Mouse (Mus musculus): ENCODE measurements around the gene Uck2. TPM values are rescaled to one million over a fixed set of nuclear protein-coding genes. Genes with fewer than 3 reads are reported as not detected.

Gene Uck2
- 66.7 TPM for polyA plus RNA-seq (2012; fragmentation: generic; extraction: Trizol)

- Histone ChIP-seq H3ac (ENCODE audit: control insufficient read depth, insufficient read length) (peak within 1 kb of the TSS; percentile 54), H3K79me2 (ENCODE audit: control insufficient read depth, insufficient read depth) (peaks cover 35% of the 10 kb centered on the region), H3K36me3 (ENCODE audit: control insufficient read depth, insufficient read depth) (no peaks in the 10 kb centered on the region), H3K27me3 (ENCODE audit: control insufficient read depth, insufficient read depth, insufficient read length) (no peaks in the 10 kb centered on the region), H3K4me2 (ENCODE audit: low read depth) (peak within 1 kb of the TSS; percentile 88), H3K4me3 (peak within 1 kb of the TSS; percentile 70)
- TF ChIP-seq MYOG (IDR thresholded peaks at IDR 0.05; ENCODE audit: control insufficient read depth in 1 of 3, insufficient read depth in 1 of 3, insufficient read length in 2 of 3, low read depth in 2 of 3) (no peak), SRF (IDR thresholded peaks at IDR 0.05; ENCODE audit: control insufficient read depth, insufficient read length, low read depth) (no peak), CEBPB (IDR thresholded peaks at IDR 0.05; ENCODE audit: insufficient read depth, poor library complexity, severe bottlenecking) (no peak), POLR2A (IDR thresholded peaks at IDR 0.05; ENCODE audit: insufficient read length, low read depth) (no peak), USF1 (IDR thresholded peaks at IDR 0.05; ENCODE audit: low read depth) (no peak), MAX (IDR thresholded peaks at IDR 0.05; ENCODE audit: low read depth) (no peak), TCF12 (IDR thresholded peaks at IDR 0.05; ENCODE audit: insufficient read depth, poor library complexity, severe bottlenecking) (no peak), POLR2AphosphoS2 (IDR thresholded peaks at IDR 0.05; ENCODE audit: insufficient read length, low read depth) (no peak), REST (IDR thresholded peaks at IDR 0.05; ENCODE audit: insufficient read depth, insufficient read length) (no peak), MYOD1 (IDR thresholded peaks at IDR 0.05; ENCODE audit: control insufficient read depth in 1 of 3, insufficient read length in 2 of 3, low read depth in 2 of 3) (no peak), E2F4 (IDR thresholded peaks at IDR 0.05; ENCODE audit: insufficient read depth) (no peak), TCF3 (IDR thresholded peaks at IDR 0.05; ENCODE audit: insufficient read length, low read depth) (no peak)
Measured at GRCm38 (mm10) chr1:167285320-167285355, at the start of gene Uck2. TSS of gene Uck2 (minus strand) at chr1:167285320.

GRCm38 (mm10) chr1:167331106-167331505 lies 46.0 kb upstream of the Uck2 start:
- H3K36me3 ChIP-seq (ENCODE audit: control insufficient read depth, insufficient read depth) = peaks cover 30% of the 10 kb centered on the region
- no peak for TF ChIP-seq TCF12 (IDR thresholded peaks at IDR 0.05; ENCODE audit: insufficient read depth, poor library complexity, severe bottlenecking)
- TF ChIP-seq MYOG (IDR thresholded peaks at IDR 0.05; ENCODE audit: control insufficient read depth in 1 of 3, insufficient read depth in 1 of 3, insufficient read length in 2 of 3, low read depth in 2 of 3) = no peak
- no peak for TF ChIP-seq SRF (IDR thresholded peaks at IDR 0.05; ENCODE audit: control insufficient read depth, insufficient read length, low read depth)
- TF ChIP-seq TCF3 (IDR thresholded peaks at IDR 0.05; ENCODE audit: insufficient read length, low read depth) = no peak
- no peak for TF ChIP-seq POLR2A (IDR thresholded peaks at IDR 0.05; ENCODE audit: insufficient read length, low read depth)
- H3K27me3 ChIP-seq (ENCODE audit: control insufficient read depth, insufficient read depth, insufficient read length) = no peaks in the 10 kb centered on the region
- H3K79me2 ChIP-seq (ENCODE audit: control insufficient read depth, insufficient read depth) = no peaks in the 10 kb centered on the region
- no peak overlapping the region for H3ac ChIP-seq (ENCODE audit: control insufficient read depth, insufficient read length)
- H3K4me2 ChIP-seq (ENCODE audit: low read depth) = no peak overlapping the region
- no peak overlapping the region for H3K4me3 ChIP-seq

- Histone ChIP-seq H3K27me3 (ENCODE audit: control insufficient read depth, insufficient read depth, insufficient read length) (no peaks in the 10 kb centered on the region), H3K4me2 (ENCODE audit: low read depth) (no peak overlapping the region), H3ac (ENCODE audit: control insufficient read depth, insufficient read length) (no peak overlapping the region), H3K36me3 (ENCODE audit: control insufficient read depth, insufficient read depth) (peaks cover 34% of the 10 kb centered on the region), H3K4me3 (no peak overlapping the region), H3K79me2 (ENCODE audit: control insufficient read depth, insufficient read depth) (no peaks in the 10 kb centered on the region)
- TF ChIP-seq E2F4 (IDR thresholded peaks at IDR 0.05; ENCODE audit: insufficient read depth) (no peak), REST (IDR thresholded peaks at IDR 0.05; ENCODE audit: insufficient read depth, insufficient read length) (no peak), SRF (IDR thresholded peaks at IDR 0.05; ENCODE audit: control insufficient read depth, insufficient read length, low read depth) (no peak)
Measured at GRCm38 (mm10) chr1:167328776-167329175, 43.7 kb upstream of the Uck2 start.

- Histone ChIP-seq H3K79me2 (ENCODE audit: control insufficient read depth, insufficient read depth) (no peaks in the 10 kb centered on the region), H3K4me3 (no peak overlapping the region), H3K36me3 (ENCODE audit: control insufficient read depth, insufficient read depth) (peaks cover 34% of the 10 kb centered on the region), H3K4me2 (ENCODE audit: low read depth) (no peak overlapping the region), H3ac (ENCODE audit: control insufficient read depth, insufficient read length) (no peak overlapping the region), H3K27me3 (ENCODE audit: control insufficient read depth, insufficient read depth, insufficient read length) (no peaks in the 10 kb centered on the region)
- TF ChIP-seq E2F4 (IDR thresholded peaks at IDR 0.05; ENCODE audit: insufficient read depth) (no peak), POLR2A (IDR thresholded peaks at IDR 0.05; ENCODE audit: insufficient read length, low read depth) (no peak), MYOG (IDR thresholded peaks at IDR 0.05; ENCODE audit: control insufficient read depth in 1 of 3, insufficient read depth in 1 of 3, insufficient read length in 2 of 3, low read depth in 2 of 3) (no peak), TCF3 (IDR thresholded peaks at IDR 0.05; ENCODE audit: insufficient read length, low read depth) (no peak), SRF (IDR thresholded peaks at IDR 0.05; ENCODE audit: control insufficient read depth, insufficient read length, low read depth) (no peak), TCF12 (IDR thresholded peaks at IDR 0.05; ENCODE audit: insufficient read depth, poor library complexity, severe bottlenecking) (no peak), USF1 (IDR thresholded peaks at IDR 0.05; ENCODE audit: low read depth) (no peak), CEBPB (IDR thresholded peaks at IDR 0.05; ENCODE audit: insufficient read depth, poor library complexity, severe bottlenecking) (no peak), MYOD1 (IDR thresholded peaks at IDR 0.05; ENCODE audit: control insufficient read depth in 1 of 3, insufficient read length in 2 of 3, low read depth in 2 of 3) (no peak), POLR2AphosphoS2 (IDR thresholded peaks at IDR 0.05; ENCODE audit: insufficient read length, low read depth) (no peak), REST (IDR thresholded peaks at IDR 0.05; ENCODE audit: insufficient read depth, insufficient read length) (no peak), MAX (IDR thresholded peaks at IDR 0.05; ENCODE audit: low read depth) (no peak)
Measured at GRCm38 (mm10) chr1:167321691-167322090, 36.6 kb upstream of the Uck2 start.

- Histone ChIP-seq H3ac (ENCODE audit: control insufficient read depth, insufficient read length) (no peak overlapping the region), H3K27me3 (ENCODE audit: control insufficient read depth, insufficient read depth, insufficient read length) (no peaks in the 10 kb centered on the region), H3K79me2 (ENCODE audit: control insufficient read depth, insufficient read depth) (peaks cover 13% of the 10 kb centered on the region), H3K4me2 (ENCODE audit: low read depth) (no peak overlapping the region), H3K36me3 (ENCODE audit: control insufficient read depth, insufficient read depth) (peaks cover 21% of the 10 kb centered on the region), H3K4me3 (no peak overlapping the region)
- TF ChIP-seq TCF12 (IDR thresholded peaks at IDR 0.05; ENCODE audit: insufficient read depth, poor library complexity, severe bottlenecking) (no peak), USF1 (IDR thresholded peaks at IDR 0.05; ENCODE audit: low read depth) (no peak), REST (IDR thresholded peaks at IDR 0.05; ENCODE audit: insufficient read depth, insufficient read length) (no peak), TCF3 (IDR thresholded peaks at IDR 0.05; ENCODE audit: insufficient read length, low read depth) (no peak), E2F4 (IDR thresholded peaks at IDR 0.05; ENCODE audit: insufficient read depth) (no peak), SRF (IDR thresholded peaks at IDR 0.05; ENCODE audit: control insufficient read depth, insufficient read length, low read depth) (no peak), POLR2AphosphoS2 (IDR thresholded peaks at IDR 0.05; ENCODE audit: insufficient read length, low read depth) (no peak), CEBPB (IDR thresholded peaks at IDR 0.05; ENCODE audit: insufficient read depth, poor library complexity, severe bottlenecking) (no peak), MYOG (IDR thresholded peaks at IDR 0.05; ENCODE audit: control insufficient read depth in 1 of 3, insufficient read depth in 1 of 3, insufficient read length in 2 of 3, low read depth in 2 of 3) (no peak), MAX (IDR thresholded peaks at IDR 0.05; ENCODE audit: low read depth) (no peak), MYOD1 (IDR thresholded peaks at IDR 0.05; ENCODE audit: control insufficient read depth in 1 of 3, insufficient read length in 2 of 3, low read depth in 2 of 3) (no peak), POLR2A (IDR thresholded peaks at IDR 0.05; ENCODE audit: insufficient read length, low read depth) (no peak)
Measured at GRCm38 (mm10) chr1:167313220-167313619, 28.1 kb upstream of the Uck2 start.
